Mouse (Mus musculus) embryonic facial prominence, embryonic 11.5 days (tissue): Measurements from ENCODE around the gene Spns1. TPM values are rescaled to one million over a fixed set of nuclear protein-coding genes. Genes with fewer than 3 reads are reported as not detected.
"Not testable (repeated sequence)": the region's sequence is repeated elsewhere in the genome, so short reads cannot be mapped to it uniquely, and the experiment has no call there.

Experiments used
- ATAC-seq: fragments of 200-750 bp; cut with Nextera tagmentation; replicated peaks from 2 replicates; pipeline ENCODE4 v1.8.0; 2017; ENCODE audit warnings: low read depth; ENCODE audit not compliant: insufficient number of reproducible peaks, low FRiP score, low TSS enrichment
- DNase-seq: peaks from one replicate; pipeline ENCODE4 v3.0.0-alpha.2; 2015; ENCODE audit warnings: low spot score
- H3K27ac ChIP-seq: fragments of 300-500 bp; sonication (generic); replicated peaks from 2 replicates; pipeline ENCODE4 v1.5.1; 2014; ENCODE audit warnings: mild to moderate bottlenecking, low read depth, low read length, control low read depth
- H3K27me3 ChIP-seq: fragments of 300-500 bp; sonication (generic); 2 replicates; pipeline ENCODE4 v1.6.1; 2014; ENCODE audit warnings: mild to moderate bottlenecking, low read length, moderate library complexity, mixed read lengths; ENCODE audit not compliant: control insufficient read depth, insufficient read depth
- H3K36me3 ChIP-seq: fragments of 300-500 bp; sonication (generic); replicated peaks from 2 replicates; pipeline ENCODE4 v1.6.1; 2014; ENCODE audit warnings: low read depth, mild to moderate bottlenecking, low read length, moderate library complexity, mixed read lengths; ENCODE audit not compliant: control insufficient read depth, insufficient read depth
- H3K4me1 ChIP-seq: fragments of 300-500 bp; sonication (generic); 2 replicates; pipeline ENCODE4 v1.6.1; 2014; ENCODE audit warnings: low read length, mixed read lengths; ENCODE audit not compliant: control insufficient read depth, insufficient read depth
- H3K4me2 ChIP-seq: fragments of 300-500 bp; sonication (generic); 2 replicates; pipeline ENCODE4 v1.6.1; 2014; ENCODE audit warnings: low read depth, mild to moderate bottlenecking, control low read depth, low read length, moderate library complexity
- H3K4me3 ChIP-seq: fragments of 300-500 bp; sonication (generic); 2 replicates; pipeline ENCODE4 v1.5.1; 2014; ENCODE audit warnings: low read depth, low read length, control low read depth
- H3K9ac ChIP-seq: fragments of 300-500 bp; sonication (generic); replicated peaks from 2 replicates; pipeline ENCODE4 v1.6.1; 2014; ENCODE audit warnings: mild to moderate bottlenecking, control low read depth, low read length
- H3K9me3 ChIP-seq: fragments of 300-500 bp; sonication (generic); replicated peaks from 2 replicates; pipeline ENCODE4 v1.6.1; 2016; ENCODE audit warnings: mild to moderate bottlenecking, low read length, inconsistent platforms, mixed read lengths; ENCODE audit not compliant: control insufficient read depth
- WGBS: fragments of 180-500 bp; shearing (Covaris S2); extraction: QIAGEN DNeasy Blood & Tissue Kit; methylation state at CpG from one replicate; pipeline ENCODE4 v1.1.7; 2014; 5-methylcytosine and 5-hydroxymethylcytosine counted together
- microRNA-seq: library from miRNA; unstranded; fragments of <30 nt; microRNA quantifications from one replicate; pipeline ENCODE4, GENCODE M21; 2016; ENCODE audit warnings: borderline number of aligned reads
- polyA plus RNA-seq: library from polyadenylated mRNA; unstranded; fragments of >200 nt; fragmentation: Nextera tagmentation; extraction: Ambion mirVana; gene quantifications from 2 replicates; pipeline ENCODE4 v1.2.1, GENCODE M21; 2014

Gene Spns1
- polyA plus RNA-seq, 1 experiment from 2014 or later: 31.5 TPM

DNA sequence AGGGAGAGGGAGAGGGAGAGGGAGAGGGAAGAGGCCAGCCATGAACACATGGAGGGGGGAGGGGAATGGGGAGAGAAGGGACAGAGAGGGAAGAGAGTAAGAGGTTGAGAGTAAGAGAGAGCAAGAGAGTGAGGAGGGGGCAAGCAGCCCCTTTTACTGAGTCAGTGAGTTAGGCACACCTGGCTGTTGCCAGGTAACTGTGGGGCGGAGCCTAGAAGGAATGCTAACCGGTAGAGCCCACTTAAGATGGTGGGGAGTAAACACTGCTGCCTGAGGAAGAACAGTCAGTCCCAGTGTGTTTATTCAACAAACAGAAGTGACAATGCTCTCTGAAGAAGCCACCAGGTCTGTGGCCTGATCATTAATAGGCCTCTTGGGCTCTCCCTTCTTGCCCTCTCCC lies 46.6 kb downstream of the Spns1 start:
- WGBS: 50% methylated on average over 2 of the region's 2 CpGs

DNA sequence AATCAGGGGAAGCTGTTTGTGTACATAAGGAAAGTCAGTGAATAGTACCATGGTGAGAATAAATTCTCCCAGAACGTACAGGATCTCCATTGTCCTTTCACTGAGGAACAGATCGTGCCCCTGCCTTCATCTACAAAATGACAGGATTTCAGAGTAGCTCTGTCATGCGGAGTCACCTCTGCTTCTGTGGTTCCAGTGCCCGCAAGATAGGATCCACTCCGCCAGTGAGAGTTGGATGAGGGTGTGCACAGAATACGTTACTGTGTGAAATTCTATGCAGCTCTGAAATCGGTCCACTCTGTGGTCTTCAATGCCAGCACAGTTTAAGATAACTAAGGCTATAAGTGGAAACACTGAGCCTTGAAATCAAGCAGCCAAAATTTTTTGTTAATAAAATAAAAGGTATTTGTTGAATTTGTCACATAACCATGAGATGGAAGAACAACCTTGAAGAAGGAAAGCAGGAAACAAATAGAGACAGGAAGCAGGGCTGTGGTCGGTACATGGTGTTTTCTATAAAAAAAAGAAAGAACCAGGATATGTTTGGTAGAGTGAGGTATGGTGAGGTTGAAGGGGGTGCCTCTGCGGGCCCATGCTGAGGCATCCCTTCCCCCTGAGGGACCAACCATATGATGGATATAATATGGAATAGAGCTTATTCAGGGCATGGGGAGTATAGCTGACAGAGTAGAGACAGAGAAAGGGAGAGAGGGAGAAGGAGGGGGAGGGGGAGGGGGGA lies 47.2 kb downstream of the Spns1 start:
- ATAC-seq (no peak), DNase-seq (no peak)
- no peaks in the 10 kb centered on the region for H3K9me3 ChIP-seq
- no peak overlapping the region for H3K4me2 ChIP-seq
- WGBS: 84% methylated on average over 9 of the region's 9 CpGs
- no peaks in the 10 kb centered on the region for H3K4me1 ChIP-seq
- H3K27ac ChIP-seq: no peak overlapping the region
- H3K9ac ChIP-seq: no peak overlapping the region
- H3K27me3 ChIP-seq: no peaks in the 10 kb centered on the region
- H3K36me3 ChIP-seq: no peaks in the 10 kb centered on the region
- H3K4me3 ChIP-seq: no peak overlapping the region

More for the DNA sequence above, 46.6 kb downstream of the Spns1 start:
- H3K27me3 ChIP-seq: no peaks in the 10 kb centered on the region
- ATAC-seq: no peak
- no peak overlapping the region for H3K27ac ChIP-seq
- no peaks in the 10 kb centered on the region for H3K36me3 ChIP-seq
- H3K9me3 ChIP-seq: no peaks in the 10 kb centered on the region
- no peak for DNase-seq
- H3K4me3 ChIP-seq: no peak overlapping the region
- H3K9ac ChIP-seq: no peak overlapping the region
- no peak overlapping the region for H3K4me2 ChIP-seq
- no peaks in the 10 kb centered on the region for H3K4me1 ChIP-seq

DNA sequence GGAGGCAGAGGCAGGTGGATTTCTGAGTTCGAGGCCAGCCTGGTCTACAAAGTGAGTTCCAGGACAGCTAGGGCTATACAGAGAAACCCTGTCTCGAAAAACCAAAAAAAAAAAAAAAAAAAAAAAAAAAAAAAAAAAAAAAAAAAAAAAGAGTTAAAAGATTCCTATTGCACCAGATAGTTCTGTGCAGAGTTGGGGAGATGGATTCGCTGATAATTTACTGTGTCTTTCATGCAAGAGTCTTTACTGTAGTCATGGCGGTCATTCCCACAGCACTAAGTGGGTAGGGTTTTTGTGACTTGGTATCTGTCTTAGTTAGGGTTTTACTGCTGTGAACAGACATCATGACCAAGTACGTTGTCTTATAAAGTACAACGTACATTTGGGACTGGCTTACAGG lies 48.4 kb downstream of the Spns1 start:
- WGBS: 90% methylated on average over 5 of the region's 6 CpGs
- H3K27ac ChIP-seq, H3K4me3 ChIP-seq, ATAC-seq, H3K4me2 ChIP-seq, DNase-seq, H3K9me3 ChIP-seq, H3K36me3 ChIP-seq, H3K27me3 ChIP-seq, H3K4me1 ChIP-seq, H3K9ac ChIP-seq: not testable (repeated sequence)

DNA sequence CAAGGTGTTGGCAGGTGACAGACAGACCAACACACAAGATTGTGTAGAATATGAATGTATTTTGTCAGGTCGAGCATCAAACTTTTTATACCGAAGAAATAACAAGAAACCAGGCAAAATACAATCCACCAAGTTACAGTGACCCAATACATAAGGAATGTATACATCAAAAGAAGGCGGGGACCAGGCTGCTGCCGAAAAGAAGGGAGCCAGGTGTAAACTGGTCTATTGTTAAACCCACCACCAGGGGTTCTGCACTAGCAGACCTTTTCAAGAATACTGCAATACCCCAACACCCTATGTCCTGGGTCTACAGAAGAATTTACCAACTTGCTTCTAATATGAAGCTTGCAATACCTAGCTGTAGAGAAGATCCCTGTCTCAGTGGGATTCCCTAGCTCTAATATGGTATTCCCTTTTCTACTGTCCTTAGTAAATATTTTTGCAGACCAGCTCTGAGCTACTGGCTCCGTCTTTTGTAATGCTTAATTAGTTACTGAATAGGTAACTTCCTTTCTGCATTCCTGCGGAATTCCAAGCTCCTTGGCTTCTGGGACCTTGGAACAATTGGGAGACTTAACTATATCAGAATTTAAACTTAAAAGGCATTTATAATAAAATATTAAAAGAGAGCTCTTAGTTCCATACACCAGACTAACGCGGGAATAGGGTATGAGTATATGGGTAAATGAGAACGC lies 51.5 kb downstream of the Spns1 start:
- H3K36me3 ChIP-seq, DNase-seq, H3K27ac ChIP-seq, H3K9ac ChIP-seq, H3K4me1 ChIP-seq, ATAC-seq, H3K27me3 ChIP-seq, H3K9me3 ChIP-seq, H3K4me3 ChIP-seq, H3K4me2 ChIP-seq: not testable (repeated sequence)
- 25% methylated on average over 9 of the region's 9 CpGs for WGBS

DNA sequence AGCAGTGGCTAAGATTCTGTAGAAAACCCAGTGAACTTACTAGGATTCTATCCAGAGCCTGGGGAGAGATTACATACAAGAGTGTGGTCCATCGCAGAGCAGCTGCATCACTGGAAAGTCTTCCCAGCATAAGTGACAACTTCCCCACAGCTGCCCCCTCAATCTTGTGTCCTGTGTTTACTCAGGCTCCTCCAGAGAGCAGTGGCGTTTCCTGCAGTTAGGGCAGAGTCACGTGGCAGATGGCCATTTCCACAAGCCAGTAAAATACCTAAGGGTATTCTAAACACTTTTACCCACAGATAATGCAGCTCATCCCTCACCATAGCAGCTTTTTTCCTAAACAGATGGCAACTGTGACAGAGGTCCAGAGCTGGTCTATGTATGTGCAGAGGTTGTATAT lies 52.5 kb downstream of the Spns1 start:
- DNase-seq (no peak), ATAC-seq (no peak)
- H3K4me2 ChIP-seq: no peak overlapping the region
- no peaks in the 10 kb centered on the region for H3K4me1 ChIP-seq
- WGBS: 34% methylated on average over 3 of the region's 3 CpGs
- no peaks in the 10 kb centered on the region for H3K9me3 ChIP-seq
- H3K36me3 ChIP-seq: no peaks in the 10 kb centered on the region
- H3K4me3 ChIP-seq: no peak overlapping the region
- H3K9ac ChIP-seq: no peak overlapping the region
- H3K27me3 ChIP-seq: no peaks in the 10 kb centered on the region
- no peak overlapping the region for H3K27ac ChIP-seq

DNA sequence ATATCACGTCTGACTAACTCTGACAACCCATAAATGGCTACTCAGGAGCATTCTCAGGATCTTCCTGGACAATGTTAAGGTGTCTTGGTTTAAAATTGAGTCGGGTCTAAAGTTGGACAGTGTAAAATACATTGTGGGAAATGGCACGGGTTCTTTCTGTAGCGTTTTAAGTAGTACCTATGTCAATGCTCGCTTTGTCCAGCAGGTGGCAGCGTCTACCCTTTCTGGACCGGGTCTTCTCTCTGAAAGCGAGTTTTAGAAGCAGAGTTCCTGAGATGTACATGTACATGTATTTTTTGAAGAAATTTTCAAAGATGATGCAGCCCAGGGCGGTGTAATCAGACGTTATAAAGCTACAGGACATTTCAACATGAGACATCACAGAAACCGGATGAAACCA lies 53.5 kb downstream of the Spns1 start:
- Histone ChIP-seq H3K4me1 (no peaks in the 10 kb centered on the region), H3K4me2 (no peak overlapping the region), H3K4me3 (no peak overlapping the region), H3K9ac (no peak overlapping the region), H3K36me3 (no peaks in the 10 kb centered on the region), H3K27ac (no peak overlapping the region), H3K9me3 (no peaks in the 10 kb centered on the region), H3K27me3 (no peaks in the 10 kb centered on the region)
- 9% methylated on average over 11 of the region's 11 CpGs for WGBS
- DNase-seq (peak; percentile 95), ATAC-seq (no peak)

Small RNA genes lying within 50 kb of the gene (microRNA-seq; reads per million reads assigned to microRNA genes)
- not detected for gene Mir7058

Other genes with a start within 250 kb of the Spns1 start
- 60.8 and 61.0 TPM in 2 replicates for gene Xpo6, start 176.9 kb downstream of the Spns1 start, polyA plus RNA-seq
- 88.3 and 101 TPM in 2 replicates for gene Sbk1, start 104.8 kb downstream of the Spns1 start, polyA plus RNA-seq
- gene Lat, start 7.9 kb downstream of the Spns1 start, polyA plus RNA-seq: 2.1 and 3.5 TPM in 2 replicates
- gene Nfatc2ip, start 19.3 kb upstream of the Spns1 start, polyA plus RNA-seq: 3.5 and 4.3 TPM in 2 replicates
- gene Cd19, start 37.4 kb upstream of the Spns1 start, polyA plus RNA-seq: not detected in 2 replicates
- gene Rabep2, start 51.3 kb upstream of the Spns1 start, polyA plus RNA-seq: 18.6 and 24.8 TPM in 2 replicates
- 6.6 and 6.7 TPM in 2 replicates for gene Atp2a1, start 85.7 kb upstream of the Spns1 start, polyA plus RNA-seq
- 36.3 and 39.3 TPM in 2 replicates for gene Sh2b1, start 98.0 kb upstream of the Spns1 start, polyA plus RNA-seq
- gene Tufm, start 109.9 kb upstream of the Spns1 start, polyA plus RNA-seq: 158 and 159 TPM in 2 replicates
- gene Atxn2l, start 126.0 kb upstream of the Spns1 start, polyA plus RNA-seq: 44.8 and 46.2 TPM in 2 replicates
- 177 and 184 TPM in 2 replicates for gene Eif3c, start 189.0 kb upstream of the Spns1 start, polyA plus RNA-seq
- gene Apobr, start 207.5 kb upstream of the Spns1 start, polyA plus RNA-seq: 0.52 and 0.72 TPM in 2 replicates
- gene Cln3, start 208.4 kb upstream of the Spns1 start, polyA plus RNA-seq: 24.4 and 26.8 TPM in 2 replicates
- gene Il27, start 217.5 kb upstream of the Spns1 start, polyA plus RNA-seq: not detected in 2 replicates